Mouse (Mus musculus): ENCODE data around the gene Dnah2.

Gene Dnah2

DNA sequence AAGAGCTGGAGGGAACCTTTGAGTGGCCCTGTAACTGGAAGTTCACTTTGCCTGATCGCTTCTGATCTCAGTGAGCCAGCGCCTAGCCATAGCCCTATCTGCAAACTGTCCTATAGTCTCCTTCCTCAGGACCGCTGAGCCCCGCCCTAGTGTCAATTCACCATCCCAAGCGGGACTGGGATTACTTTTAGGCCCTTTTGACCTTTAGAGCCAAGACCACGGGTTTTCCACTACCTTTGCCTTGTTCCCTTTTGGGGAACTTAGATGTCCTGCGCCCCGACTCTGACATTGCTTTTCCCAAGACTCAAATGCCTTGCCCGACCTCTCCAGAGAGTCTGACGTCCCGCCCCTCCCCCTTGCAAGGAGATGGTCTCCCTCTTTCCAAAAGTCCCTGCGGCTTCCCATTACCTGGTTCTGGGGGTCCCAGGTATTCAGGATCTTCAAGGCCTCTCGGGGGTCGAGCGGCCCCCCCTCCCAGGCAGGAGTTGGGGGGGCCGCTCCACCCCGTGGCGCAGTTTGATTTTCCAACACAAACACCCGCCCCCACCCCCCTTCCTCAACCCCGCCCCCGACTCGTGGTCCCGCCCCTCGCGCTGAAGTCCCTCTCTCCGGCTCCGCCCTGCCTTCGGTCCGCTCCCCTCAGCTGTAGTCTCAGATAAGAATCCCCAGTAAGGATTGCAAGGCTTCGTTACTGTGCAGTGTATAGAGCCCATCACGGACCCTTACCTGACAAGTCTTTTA is 128.9 kb downstream of the Dnah2 start:
- peak in 1 of 2 experiments; percentile 58 for DNase-seq (ENCODE audit: low spot score in 2 of 2)

DNA sequence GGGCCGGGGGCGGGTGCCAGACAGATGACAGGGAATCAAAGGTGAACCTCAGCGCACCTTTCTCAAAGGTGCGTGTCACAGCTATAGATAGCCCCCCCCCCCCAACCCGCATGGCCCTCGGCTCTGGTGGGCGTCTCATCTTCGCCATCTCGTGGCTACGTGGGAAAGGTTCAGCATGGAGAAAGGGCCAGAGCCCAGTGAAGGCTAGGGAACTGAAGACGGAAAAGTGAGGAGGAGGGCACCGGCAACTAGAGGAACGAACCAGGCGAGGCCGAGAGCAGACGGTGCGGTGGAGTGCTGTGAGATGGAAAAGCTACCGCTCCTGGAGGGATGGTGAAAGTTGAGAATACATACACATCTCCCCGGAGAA is 129.5 kb downstream of the Dnah2 start:
- peak in 1 of 2 experiments; percentile 53 for DNase-seq (ENCODE audit: low spot score in 2 of 2)

DNA sequence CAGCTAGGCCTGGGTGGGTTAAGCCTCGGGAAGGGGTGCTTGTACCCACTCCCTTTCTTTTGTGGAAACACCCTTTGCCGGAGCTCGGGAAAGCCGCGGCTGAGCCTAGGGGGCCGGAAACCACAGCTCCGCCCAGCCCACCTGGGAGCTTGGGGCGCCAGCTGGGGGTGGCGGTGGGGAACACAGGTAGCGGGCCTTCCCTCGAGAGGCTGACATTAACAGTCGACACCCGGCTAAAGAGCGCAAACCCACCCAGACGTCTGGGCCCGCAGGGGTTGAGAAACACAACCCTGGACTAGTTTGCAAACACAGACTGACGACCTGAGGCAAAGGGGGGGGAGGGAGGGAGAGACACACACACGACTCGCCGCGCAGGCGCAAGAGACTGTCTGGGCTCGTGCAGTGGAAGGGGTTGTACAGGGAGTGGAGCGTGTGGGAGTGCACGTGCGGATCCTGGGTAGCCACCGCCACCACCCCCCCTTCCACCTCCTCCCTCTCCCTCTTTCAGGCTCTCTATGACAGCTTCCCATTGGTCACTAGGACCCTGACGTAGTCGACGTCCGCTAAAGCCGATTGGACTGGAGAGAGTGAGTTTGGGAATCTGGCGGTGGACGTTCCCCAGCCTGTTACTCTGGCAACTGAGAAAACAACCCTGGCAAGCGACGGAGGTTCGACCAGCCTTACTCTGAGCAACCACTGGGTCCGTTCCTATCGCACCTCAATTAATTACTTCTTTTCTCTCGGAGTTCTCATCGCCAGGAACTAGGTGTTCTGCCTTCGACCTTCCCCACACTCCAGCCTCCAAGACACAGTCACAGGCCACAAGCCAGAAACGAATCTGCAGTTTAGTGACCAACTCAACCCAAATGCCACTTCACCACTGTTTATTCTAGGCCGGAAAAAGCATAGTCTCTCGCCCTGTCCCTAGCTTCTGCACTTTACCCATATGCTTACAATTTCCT is 130.1 kb downstream of the Dnah2 start:
- DNase-seq (ENCODE audit: low spot score in 2 of 2) = peak; percentile 72 to 92

DNA sequence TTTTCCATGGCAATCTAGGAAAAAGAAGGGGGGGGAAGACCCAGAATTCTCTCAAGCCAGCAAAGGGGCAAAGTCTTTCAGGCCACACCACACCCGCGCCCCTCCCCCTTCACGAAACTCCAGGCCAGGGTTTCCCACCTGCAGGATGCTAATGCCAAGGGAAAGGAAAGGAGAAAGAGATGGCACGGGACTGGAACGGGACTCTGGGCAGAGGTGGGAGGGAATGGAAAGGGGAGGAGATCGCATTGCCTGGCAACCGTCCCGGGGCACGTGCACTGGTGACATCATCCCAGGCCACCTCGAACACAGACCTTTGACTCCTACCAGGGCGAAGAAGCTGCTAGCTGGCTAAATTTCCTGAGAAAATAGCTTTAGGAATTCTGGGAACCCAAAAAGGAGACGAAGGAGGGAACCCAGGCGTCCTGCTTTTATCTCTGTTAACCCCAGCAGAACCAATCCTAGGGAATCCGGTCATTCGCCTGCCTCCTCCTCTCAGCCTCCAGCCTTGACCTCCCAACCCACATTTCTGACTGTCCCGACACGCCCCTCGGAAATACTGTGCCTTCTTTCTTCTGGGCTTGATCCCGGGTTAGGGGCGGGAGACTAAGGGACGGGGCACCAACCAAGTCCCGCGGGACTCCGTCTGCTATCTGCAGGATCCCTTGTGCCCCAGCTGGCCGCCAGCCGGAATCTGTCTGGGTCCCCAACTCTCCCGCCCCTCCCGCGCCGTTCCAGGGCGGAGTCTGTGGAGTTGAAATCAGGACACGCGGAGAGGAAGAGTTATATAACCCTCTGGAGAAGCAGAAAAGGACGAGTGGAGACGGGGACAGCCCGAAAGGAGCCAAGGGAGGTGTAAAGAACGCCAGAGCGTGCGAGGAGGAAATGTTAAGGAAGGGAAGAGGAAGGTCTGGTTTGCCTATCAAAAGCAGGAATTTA is 131.2 kb downstream of the Dnah2 start:
- DNase-seq (ENCODE audit: low spot score in 2 of 2) = peak; percentile 90

DNA sequence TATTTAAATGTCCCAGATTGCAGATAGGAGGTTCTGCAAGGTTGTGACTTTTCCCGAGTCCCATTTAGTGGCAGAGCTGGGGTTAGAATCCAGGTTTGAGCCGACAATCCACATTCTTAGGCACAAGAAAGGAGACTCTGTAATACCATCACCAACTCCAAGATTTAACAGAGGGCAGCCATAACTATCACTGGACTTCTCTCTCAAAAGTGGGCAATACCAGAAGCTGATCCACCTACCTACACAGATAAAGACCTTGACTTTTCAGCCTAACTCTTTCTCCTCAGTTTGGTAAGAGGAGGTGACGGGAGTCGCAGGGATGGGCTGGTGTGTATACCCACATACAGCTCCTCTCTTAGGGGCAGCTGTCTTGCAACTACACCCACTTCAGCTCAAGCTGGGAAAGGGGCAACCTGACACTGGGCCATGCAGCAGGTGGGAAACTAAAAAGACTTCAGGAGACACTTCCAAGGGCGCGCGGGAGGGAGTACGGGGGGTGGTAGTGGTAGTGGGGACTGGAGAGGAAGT is 131.9 kb downstream of the Dnah2 start:
- no peak for DNase-seq (ENCODE audit: low spot score in 2 of 2)

DNA sequence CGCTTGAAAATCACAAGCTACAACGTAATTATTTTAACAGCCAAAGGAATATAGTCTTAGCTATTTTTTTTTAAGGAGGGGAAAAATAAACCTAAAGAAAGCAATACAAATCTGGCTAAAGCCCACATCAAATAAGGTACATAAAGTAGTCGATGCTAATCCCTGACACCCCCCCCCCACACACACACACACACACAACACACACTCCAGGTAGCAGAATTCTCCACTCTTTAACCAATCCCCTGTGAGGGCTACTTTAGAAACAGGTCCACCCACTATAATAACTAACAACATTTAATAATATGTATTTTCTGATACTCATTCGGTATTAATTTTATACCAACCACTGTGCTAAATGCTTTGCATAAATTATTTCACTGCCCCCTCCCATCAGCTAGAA is 132.4 kb downstream of the Dnah2 start:
- DNase-seq (ENCODE audit: low spot score in 2 of 2) = no peak

DNA sequence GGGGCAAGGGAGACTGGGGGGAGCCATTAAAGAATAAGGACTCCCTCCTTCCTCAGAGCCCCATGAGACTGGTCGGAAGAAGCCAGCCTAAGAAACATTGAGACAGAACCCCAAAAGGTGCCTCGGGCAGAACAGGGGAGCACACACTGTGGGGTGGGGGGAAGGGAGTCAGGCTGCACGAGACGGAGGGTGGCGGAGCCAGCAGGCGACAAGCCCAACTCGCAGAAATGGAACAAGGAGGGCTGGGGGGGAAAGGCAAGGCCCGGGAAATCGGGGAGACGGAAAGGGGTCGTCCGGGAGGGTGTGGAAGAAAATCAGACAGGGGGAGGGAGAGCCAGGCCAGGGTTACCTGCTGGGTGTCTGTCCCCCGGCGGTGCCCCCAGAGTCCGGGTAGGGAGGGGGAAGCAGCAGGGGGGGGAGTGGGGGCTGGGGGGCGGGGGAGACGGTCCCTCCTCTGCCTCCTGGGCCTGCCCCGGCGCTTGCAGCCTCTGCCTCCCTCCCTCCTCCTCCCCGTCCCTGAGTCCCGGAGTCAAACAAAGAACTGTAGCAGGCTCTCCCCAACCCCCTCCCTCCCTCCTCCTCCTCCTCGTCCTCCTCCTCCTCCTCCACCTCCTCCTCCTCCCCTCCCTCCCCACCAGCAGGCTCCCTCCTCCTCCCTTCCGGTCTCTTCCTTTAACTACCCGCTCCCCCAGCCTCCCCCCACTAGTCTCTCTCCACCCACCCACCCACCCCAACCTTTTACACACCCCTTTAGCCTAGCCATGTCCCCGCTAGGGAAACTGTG is 133.1 kb downstream of the Dnah2 start:
- no peak for DNase-seq (ENCODE audit: low spot score in 2 of 2)

DNA sequence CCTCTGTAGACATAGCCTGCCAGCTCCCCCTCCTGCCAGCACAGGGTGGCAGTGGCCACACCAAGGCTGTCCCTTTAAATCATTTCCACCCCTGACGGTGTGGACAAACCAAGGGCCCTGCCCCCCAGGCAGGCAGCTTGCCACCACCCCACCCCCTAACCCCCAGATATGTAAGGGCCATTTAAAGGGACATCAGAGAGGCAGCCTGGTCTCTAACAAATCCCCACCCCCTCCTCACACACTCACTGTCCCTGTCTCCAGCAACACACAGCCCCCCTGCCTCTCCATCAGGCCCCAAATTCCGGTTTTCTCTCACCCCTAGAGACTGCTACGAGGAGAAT is 133.6 kb downstream of the Dnah2 start:
- DNase-seq (ENCODE audit: low spot score in 2 of 2) = no peak

DNA sequence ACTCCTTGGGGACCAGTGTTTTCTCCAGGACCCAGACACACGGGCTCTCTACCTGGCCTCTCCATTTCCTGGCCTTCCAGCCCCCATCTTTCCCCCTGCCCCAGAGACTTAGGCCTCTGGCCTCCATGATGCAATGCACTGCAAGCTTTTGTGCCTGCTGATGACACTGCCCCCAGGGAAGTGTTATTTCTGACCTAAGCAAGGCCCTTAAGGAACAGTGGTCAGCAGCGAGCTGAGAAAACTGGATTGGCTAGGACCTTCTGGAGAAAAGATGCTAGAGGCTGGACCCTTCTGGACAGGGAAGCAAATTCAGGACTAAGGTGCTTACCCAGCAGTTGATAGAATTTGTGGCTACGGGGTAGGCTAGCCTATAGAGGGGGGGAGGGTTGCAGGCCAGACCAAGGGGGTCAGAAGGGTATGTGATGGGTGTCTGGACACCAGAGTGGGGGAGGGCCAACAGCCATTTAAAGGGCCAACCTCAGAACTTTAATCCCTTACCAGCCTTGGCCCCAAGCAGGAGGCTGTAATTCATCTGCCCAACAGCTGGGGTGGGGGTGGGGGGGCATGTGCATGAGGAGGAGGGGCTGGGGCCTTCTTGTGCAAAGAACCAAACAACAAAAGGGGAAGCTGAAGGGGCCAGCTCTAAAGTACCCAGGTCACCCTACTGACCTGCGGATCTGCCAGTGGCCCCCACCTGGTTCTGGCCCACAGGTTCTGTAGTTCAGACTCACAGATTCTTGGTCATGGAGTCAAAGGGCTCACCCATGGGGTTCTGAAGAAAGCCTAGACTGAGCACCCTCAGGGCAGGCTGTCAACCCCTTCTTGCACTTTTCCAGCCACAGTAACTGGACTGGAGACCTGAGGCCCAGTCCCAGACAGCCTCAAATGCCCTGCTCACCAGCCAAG is 134.2 kb downstream of the Dnah2 start:
- DNase-seq (ENCODE audit: low spot score in 2 of 2) = no peak

DNA sequence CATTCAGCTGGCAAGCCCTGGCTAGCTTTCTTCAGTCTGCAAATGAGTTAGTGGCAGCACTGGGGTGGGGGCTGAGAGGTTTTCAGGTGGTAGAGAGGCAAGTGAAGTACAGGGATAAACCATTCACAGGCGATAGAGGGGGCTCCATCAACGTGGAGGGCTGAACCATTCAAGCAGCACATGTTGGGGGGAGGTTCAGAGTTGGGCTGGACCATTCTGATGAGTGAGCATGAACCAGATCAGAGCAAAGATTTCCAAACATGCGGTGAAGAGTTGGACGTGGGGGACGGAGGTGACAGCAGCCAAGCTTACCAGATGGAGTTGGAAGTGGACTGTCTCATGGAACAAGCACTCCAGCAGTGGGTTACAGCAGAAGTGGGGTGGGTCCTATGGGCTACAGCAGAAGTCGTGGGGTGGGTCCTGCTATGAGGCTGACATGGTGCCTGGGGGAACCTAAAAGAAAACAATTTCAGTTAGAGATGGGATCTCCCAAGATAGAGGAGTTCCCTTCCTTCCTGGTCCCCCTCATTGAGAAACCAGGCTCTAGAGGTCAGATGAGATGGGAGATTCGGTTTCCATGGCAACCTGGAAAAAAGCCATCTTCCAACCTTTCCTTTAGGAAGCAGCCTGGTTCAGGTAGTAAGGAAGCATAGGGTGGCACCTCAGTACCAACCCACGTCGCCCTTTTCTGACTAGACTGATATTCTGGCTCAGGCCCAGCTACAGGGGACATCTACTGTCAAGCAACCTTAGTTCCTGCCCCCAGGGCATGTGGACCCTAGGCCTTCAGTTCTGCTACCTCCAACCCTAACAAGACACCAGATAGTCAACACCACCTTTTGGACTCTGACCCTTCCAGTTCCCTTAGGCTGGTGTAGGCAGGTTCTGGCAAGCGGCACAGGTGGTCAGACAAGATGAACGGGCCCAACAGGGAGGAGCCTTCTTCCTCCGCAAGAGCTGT is 135.4 kb downstream of the Dnah2 start, which contains the start of gene Kdm6b:
Kdm6b (minus strand) TSS at position 455 of the 961 bp plus-strand sequence.
- DNase-seq (ENCODE audit: low spot score in 2 of 2) = peak; percentile 55 to 80

DNA sequence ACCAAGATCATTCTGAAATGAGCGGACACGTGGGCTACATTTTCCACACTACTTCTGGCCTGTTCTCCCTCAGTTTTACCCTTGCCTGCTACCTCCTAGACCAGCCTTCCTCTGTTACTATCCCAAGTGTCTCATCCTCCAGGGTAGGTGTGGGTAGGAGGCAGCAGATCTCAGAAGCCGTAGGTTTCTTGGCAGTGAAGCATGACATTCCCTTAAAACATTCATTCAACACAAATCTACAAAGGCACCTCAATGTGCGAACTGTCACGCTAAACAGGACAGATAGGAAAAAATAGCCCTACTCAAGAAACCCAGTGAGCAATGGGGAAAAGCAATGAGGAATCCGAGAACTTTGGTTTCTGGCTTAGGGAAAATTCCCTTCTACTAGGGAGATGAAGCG is 136.4 kb downstream of the Dnah2 start:
- DNase-seq (ENCODE audit: low spot score in 2 of 2) = no peak

DNA sequence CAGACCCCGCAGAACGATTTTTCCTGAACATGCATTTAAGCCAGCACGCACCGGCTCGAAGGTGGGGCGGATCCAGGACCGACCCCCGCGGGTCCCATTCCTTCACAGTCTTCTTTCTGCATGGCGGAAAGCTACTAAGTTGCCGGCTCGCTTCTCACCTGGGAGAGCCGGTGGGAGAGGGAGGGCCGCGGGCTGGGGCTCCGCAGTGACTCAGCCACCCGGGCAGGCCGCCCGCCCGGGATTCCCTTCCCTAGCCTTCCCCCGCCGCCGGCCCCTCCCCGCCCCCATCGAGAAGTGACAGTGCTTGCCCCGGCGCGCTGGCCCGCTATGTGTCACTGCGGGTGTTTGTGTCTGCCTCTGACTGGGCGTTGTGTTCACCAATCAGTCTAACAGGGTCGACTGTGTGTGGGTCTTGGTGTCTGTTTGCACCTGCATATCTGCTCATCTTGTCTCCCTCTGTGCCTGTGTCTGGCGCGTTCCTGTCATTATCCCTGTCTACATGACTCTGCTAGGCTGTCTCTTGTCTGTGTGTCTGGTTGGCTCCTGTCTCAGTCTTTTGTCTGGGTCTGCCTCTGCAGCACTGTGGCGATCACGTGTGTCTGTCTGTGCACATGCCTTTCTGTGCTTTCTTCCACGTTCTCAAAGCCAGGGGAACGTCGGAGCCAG is 137.2 kb downstream of the Dnah2 start:
- DNase-seq (ENCODE audit: low spot score in 2 of 2) = peak; percentile 70 to 76

DNA sequence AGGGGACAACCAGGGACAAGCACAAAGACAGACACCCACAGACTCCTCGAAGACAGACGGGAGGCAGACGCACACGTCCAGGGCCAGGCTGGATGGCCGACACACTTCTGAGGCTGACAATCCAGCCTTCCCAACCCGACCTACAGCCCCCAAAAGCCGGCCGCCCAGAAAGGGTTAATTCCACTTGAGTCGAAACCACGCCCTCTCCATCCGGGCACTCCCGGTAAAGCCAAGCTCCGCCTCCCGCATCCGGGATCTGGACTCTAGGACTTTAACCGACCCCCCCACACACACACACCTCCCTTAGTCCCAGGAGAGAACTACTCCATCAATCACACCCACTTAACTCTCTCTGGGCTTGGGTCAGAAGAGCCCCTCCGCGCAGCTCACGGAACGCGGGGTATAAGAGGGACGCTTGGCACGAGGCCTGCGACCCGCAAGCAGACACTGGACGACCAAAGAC is 137.8 kb downstream of the Dnah2 start:
- peak; percentile 88 to 91 for DNase-seq (ENCODE audit: low spot score in 2 of 2)

DNA sequence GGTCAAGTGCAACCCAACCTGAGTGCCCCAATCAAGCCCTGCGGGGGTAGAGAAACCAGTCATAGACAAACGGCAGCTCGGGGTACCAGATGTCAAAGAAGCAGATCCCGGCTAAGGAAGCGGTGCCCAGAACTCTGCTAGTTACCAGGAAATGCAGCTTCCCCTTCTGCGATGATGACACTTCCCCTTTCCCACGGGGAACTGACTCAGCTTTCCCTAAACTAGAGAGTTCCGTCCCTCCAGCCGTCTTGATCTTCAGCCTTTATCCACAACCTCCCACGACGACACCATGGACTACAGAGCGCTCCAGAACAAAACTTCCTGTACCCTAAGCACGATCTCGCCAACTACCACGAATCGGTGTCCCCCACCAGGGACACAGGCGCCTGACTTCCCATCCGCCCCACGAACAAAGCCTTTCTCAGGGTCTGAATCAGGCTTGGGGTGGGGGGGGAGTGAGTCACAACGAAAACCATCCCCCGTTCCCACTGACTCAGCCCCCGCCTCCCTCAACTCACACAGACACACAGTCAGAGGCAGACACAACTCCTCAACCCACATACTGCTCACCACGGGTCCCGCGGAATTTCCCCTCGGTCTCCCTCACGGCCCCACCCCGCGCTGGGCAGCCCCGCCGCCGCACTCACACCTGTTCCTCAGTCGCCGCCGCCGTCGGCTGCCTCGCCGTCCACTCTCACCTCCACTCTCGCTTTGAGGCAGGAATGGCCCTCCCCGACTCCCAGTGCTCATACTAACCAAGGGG is 138.4 kb downstream of the Dnah2 start:
- peak in 1 of 2 experiments; percentile 66 for DNase-seq (ENCODE audit: low spot score in 2 of 2)

DNA sequence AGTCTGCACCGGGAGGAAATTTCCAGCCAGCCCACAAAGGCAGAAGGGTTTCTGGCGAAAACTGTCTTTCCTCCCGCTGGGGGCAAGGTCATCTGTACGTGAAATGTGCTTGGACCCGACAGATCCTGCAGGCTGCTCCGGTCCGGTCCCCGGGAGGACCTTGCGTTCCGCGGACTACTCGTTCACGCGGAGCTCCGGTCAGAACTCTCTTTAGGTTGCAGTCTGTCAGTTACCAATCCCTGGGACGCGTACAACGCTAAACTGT is 138.9 kb downstream of the Dnah2 start:
- DNase-seq (ENCODE audit: low spot score in 2 of 2) = no peak

DNA sequence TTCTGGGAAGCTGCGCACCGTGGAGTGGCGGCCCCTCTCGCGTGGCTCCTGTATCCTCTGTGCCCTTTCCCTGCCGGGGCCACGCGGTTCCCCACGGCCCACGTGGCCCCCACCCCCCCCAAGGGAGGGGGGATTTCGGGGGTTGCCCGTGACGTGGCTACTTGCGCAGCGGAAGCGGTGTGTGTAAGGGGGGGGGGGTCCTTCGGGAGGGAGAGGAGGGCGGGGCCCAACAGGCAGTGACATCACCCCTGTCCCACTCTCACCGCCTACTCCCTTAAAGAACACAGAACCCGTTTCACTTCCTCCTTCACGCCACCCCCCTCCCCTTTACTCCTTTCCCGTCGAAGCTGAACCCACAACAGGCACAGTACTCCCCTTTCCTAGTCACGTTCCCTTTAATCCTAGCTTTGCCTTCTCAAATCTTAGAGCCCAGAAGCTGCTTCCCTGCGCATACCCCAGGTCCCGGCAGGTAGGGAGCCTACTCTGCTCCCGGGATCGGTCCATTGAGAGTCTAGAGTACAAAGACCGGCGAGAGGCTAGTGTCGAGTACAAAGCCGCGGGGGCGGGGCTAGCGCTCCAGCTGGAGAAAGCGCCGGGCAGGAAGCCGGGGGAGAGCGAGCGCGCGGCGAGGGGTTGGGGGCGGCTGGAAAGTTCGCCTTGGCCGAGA is 139.4 kb downstream of the Dnah2 start:
- peak; percentile 76 to 84 for DNase-seq (ENCODE audit: low spot score in 2 of 2)

Data from urinary bladder, adult 18-20 months (tissue).